Mouse (Mus musculus): ENCODE measurements around the gene Spata48. TPM values are rescaled to one million over a fixed set of nuclear protein-coding genes. Genes with fewer than 3 reads are reported as not detected.

The Spata48 gene
- polyA plus RNA-seq (2014; fragmentation: Nextera tagmentation; extraction: Ambion mirVana): 3.0 and 3.4 TPM in 2 replicates

- Histone ChIP-seq H3K4me1 (replicated peaks; ENCODE audit: control insufficient read depth, insufficient read depth, low read length) (no peaks in the 10 kb centered on the region), H3K9ac (ENCODE audit: low read length) (peak within 1 kb of the TSS; percentile 61), H3K4me2 (ENCODE audit: low read depth, low read length, severe bottlenecking) (peak within 1 kb of the TSS; percentile 60), H3K36me3 (ENCODE audit: control insufficient read depth, insufficient read depth, low read length) (no peaks in the 10 kb centered on the region), H3K9me3 (ENCODE audit: control insufficient read depth, low read length) (no peaks in the 10 kb centered on the region), H3K27me3 (ENCODE audit: control insufficient read depth, insufficient read depth, low read length) (no peaks in the 10 kb centered on the region), H3K27ac (ENCODE audit: low read depth, low read length) (no peak within 1 kb of the TSS), H3K4me3 (ENCODE audit: low read depth, low read length) (peak within 1 kb of the TSS; percentile 50)
- DNase-seq (ENCODE audit: low spot score) (peak; percentile 95), ATAC-seq (replicated peaks; ENCODE audit: low FRiP score) (peak; percentile 97)
- 3% methylated on average over 66 of the region's 66 CpGs for WGBS
Measured at GRCm38 (mm10) chr11:11461635-11462560, at the start of gene Spata48, which contains the start of gene Zpbp. Spata48 (plus strand) TSS chr11:11462094. Zpbp (minus strand) TSS chr11:11462408.

DNA sequence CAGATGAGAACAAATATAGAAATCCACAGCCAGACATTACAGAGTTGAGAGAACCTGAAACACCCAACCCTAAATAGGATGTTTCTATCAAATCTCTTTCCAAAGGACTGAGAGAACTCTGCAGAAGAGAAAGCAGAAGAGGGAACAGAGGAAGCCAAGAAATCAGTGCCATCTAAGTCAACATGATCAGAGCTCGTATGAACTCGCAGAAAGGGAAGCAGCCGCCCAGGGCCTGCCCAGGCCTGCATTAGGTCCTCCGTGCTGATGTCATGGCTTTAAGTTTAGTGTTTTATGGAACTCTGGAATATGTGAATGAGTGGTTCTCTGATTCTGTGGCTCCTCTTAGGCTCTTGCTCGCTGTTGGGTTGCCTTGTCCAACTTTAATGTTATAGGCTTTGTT, 47.7 kb upstream of the Spata48 start:
- no peaks in the 10 kb centered on the region for H3K27me3 ChIP-seq (ENCODE audit: control insufficient read depth, insufficient read depth, low read length)
- 87% methylated on average over 5 of the region's 5 CpGs for WGBS
- no peaks in the 10 kb centered on the region for H3K9me3 ChIP-seq (ENCODE audit: control insufficient read depth, low read length)
- H3K27ac ChIP-seq (ENCODE audit: low read depth, low read length): no peak overlapping the region
- no peaks in the 10 kb centered on the region for H3K4me1 ChIP-seq (replicated peaks; ENCODE audit: control insufficient read depth, insufficient read depth, low read length)
- H3K4me2 ChIP-seq (ENCODE audit: low read depth, low read length, severe bottlenecking): no peak overlapping the region
- no peak for DNase-seq (ENCODE audit: low spot score)
- H3K9ac ChIP-seq (ENCODE audit: low read length): no peak overlapping the region
- no peak overlapping the region for H3K4me3 ChIP-seq (ENCODE audit: low read depth, low read length)
- H3K36me3 ChIP-seq (ENCODE audit: control insufficient read depth, insufficient read depth, low read length): no peaks in the 10 kb centered on the region
- ATAC-seq (replicated peaks; ENCODE audit: low FRiP score): no peak

DNA sequence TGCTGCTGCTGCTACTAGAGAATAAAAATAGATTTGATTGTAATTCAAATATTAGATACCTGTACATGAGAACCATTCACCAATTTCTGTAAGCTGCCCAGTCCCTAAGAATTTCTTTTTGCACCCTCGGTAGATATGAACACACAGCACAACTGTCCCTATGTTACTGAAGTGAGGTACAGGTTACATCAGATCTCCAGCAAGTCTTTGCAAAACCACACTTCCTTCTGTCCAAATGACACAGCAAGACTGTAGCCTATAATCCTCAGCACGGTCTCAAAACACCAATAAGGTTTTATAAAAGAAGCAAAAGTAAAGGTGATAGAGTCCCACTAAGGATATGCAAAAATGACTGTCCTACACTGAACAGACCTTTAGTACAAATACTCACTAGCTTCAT, 44.5 kb upstream of the Spata48 start:
- DNase-seq (ENCODE audit: low spot score) (no peak), ATAC-seq (replicated peaks; ENCODE audit: low FRiP score) (no peak)
- Histone ChIP-seq H3K4me1 (replicated peaks; ENCODE audit: control insufficient read depth, insufficient read depth, low read length) (no peaks in the 10 kb centered on the region), H3K36me3 (ENCODE audit: control insufficient read depth, insufficient read depth, low read length) (no peaks in the 10 kb centered on the region), H3K4me2 (ENCODE audit: low read depth, low read length, severe bottlenecking) (no peak overlapping the region), H3K27me3 (ENCODE audit: control insufficient read depth, insufficient read depth, low read length) (no peaks in the 10 kb centered on the region), H3K9me3 (ENCODE audit: control insufficient read depth, low read length) (no peaks in the 10 kb centered on the region), H3K9ac (ENCODE audit: low read length) (no peak overlapping the region), H3K27ac (ENCODE audit: low read depth, low read length) (no peak overlapping the region), H3K4me3 (ENCODE audit: low read depth, low read length) (no peak overlapping the region)
- whole genome bisulfite sequencing: 85% methylated on average over 2 of the region's 2 CpGs

DNA sequence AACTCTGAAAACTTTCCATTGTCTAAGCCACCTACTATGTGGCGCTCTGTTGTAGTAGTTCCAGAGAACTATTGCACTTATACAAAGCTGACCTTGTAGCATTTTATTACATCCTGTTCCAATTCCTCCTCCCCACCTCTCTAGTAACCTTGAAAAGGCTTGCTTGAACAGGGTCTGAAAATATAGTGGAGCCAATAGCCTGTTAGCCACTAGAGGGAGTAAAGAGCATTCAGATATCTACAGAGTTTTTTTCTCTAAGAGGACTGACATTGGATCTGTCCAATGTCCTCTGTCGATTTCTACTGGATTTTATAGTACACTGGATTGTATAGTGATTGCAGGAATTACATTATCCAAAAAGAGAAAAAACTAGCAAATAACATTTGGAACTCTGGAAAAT, 6.9 kb upstream of the Spata48 start:
- no peaks in the 10 kb centered on the region for H3K4me1 ChIP-seq (replicated peaks; ENCODE audit: control insufficient read depth, insufficient read depth, low read length)
- no peaks in the 10 kb centered on the region for H3K27me3 ChIP-seq (ENCODE audit: control insufficient read depth, insufficient read depth, low read length)
- H3K4me3 ChIP-seq (ENCODE audit: low read depth, low read length): no peak overlapping the region
- H3K36me3 ChIP-seq (ENCODE audit: control insufficient read depth, insufficient read depth, low read length): no peaks in the 10 kb centered on the region
- H3K9me3 ChIP-seq (ENCODE audit: control insufficient read depth, low read length): no peaks in the 10 kb centered on the region
- no peak overlapping the region for H3K27ac ChIP-seq (ENCODE audit: low read depth, low read length)
- 34% methylated on average over 2 of the region's 2 CpGs for WGBS
- ATAC-seq (replicated peaks; ENCODE audit: low FRiP score) (peak; percentile 33; the same call in 1 of the 2 replicates), DNase-seq (ENCODE audit: low spot score) (no peak)
- H3K9ac ChIP-seq (ENCODE audit: low read length): no peak overlapping the region
- H3K4me2 ChIP-seq (ENCODE audit: low read depth, low read length, severe bottlenecking): no peak overlapping the region

- no peaks in the 10 kb centered on the region for H3K9me3 ChIP-seq (ENCODE audit: control insufficient read depth, low read length)
- H3K4me1 ChIP-seq (replicated peaks; ENCODE audit: control insufficient read depth, insufficient read depth, low read length): no peaks in the 10 kb centered on the region
- no peaks in the 10 kb centered on the region for H3K36me3 ChIP-seq (ENCODE audit: control insufficient read depth, insufficient read depth, low read length)
- no peak overlapping the region for H3K27ac ChIP-seq (ENCODE audit: low read depth, low read length)
- DNase-seq (ENCODE audit: low spot score) (no peak), ATAC-seq (replicated peaks; ENCODE audit: low FRiP score) (no peak)
- 83% methylated on average over 5 of the region's 5 CpGs for WGBS
- no peaks in the 10 kb centered on the region for H3K27me3 ChIP-seq (ENCODE audit: control insufficient read depth, insufficient read depth, low read length)
- peak overlapping the region; percentile 60 for H3K4me2 ChIP-seq (ENCODE audit: low read depth, low read length, severe bottlenecking)
- H3K4me3 ChIP-seq (ENCODE audit: low read depth, low read length): peak overlapping the region; percentile 50
- peak overlapping the region; percentile 61 for H3K9ac ChIP-seq (ENCODE audit: low read length)
Measured at GRCm38 (mm10) chr11:11462561-11462890, 632 bp downstream of the Spata48 start.

GRCm38 (mm10) chr11:11468924-11469323, 7.0 kb downstream of the Spata48 start:
- no peak for ATAC-seq (replicated peaks; ENCODE audit: low FRiP score)
- no peaks in the 10 kb centered on the region for H3K36me3 ChIP-seq (ENCODE audit: control insufficient read depth, insufficient read depth, low read length)
- no peak overlapping the region for H3K4me2 ChIP-seq (ENCODE audit: low read depth, low read length, severe bottlenecking)
- H3K27me3 ChIP-seq (ENCODE audit: control insufficient read depth, insufficient read depth, low read length): no peaks in the 10 kb centered on the region
- DNase-seq (ENCODE audit: low spot score): no peak
- no peak overlapping the region for H3K9ac ChIP-seq (ENCODE audit: low read length)
- no peaks in the 10 kb centered on the region for H3K4me1 ChIP-seq (replicated peaks; ENCODE audit: control insufficient read depth, insufficient read depth, low read length)
- no peak overlapping the region for H3K4me3 ChIP-seq (ENCODE audit: low read depth, low read length)
- no peaks in the 10 kb centered on the region for H3K9me3 ChIP-seq (ENCODE audit: control insufficient read depth, low read length)
- no peak overlapping the region for H3K27ac ChIP-seq (ENCODE audit: low read depth, low read length)

- ATAC-seq (replicated peaks; ENCODE audit: low FRiP score) (no peak), DNase-seq (ENCODE audit: low spot score) (no peak)
- 59% methylated on average over 8 of the region's 8 CpGs for WGBS
Measured at GRCm38 (mm10) chr11:11484378-11484777, 22.5 kb downstream of the Spata48 start.

DNA sequence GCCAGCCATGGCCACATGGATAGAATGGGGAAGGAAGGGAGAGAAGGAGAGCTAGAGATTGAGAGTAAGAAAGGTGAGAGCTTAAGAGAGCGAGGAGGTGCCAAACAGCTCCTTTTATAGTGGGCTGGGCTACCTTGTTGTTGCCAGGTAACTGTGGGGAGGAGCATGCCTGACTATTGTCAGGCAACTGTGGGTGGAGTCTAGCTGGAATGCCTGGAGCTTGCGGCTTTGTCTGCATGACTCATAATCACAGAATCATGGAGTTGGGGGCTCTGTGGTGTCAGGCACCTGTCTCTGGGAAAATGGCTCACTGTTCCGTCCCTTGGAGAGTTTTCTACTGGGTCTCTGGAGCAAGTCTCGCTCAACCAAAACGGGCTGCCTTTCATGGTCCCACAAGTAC, 30.1 kb downstream of the Spata48 start:
- Histone ChIP-seq H3K27me3 (ENCODE audit: control insufficient read depth, insufficient read depth, low read length) (no peaks in the 10 kb centered on the region), H3K36me3 (ENCODE audit: control insufficient read depth, insufficient read depth, low read length) (no peaks in the 10 kb centered on the region), H3K4me2 (ENCODE audit: low read depth, low read length, severe bottlenecking) (no peak overlapping the region), H3K9me3 (ENCODE audit: control insufficient read depth, low read length) (no peaks in the 10 kb centered on the region), H3K9ac (ENCODE audit: low read length) (no peak overlapping the region), H3K27ac (ENCODE audit: low read depth, low read length) (no peak overlapping the region), H3K4me3 (ENCODE audit: low read depth, low read length) (no peak overlapping the region), H3K4me1 (replicated peaks; ENCODE audit: control insufficient read depth, insufficient read depth, low read length) (no peaks in the 10 kb centered on the region)
- DNase-seq (ENCODE audit: low spot score) (no peak), ATAC-seq (replicated peaks; ENCODE audit: low FRiP score) (no peak)
- WGBS: 72% methylated on average over 5 of the region's 5 CpGs

More at GRCm38 (mm10) chr11:11484378-11484777, 22.5 kb downstream of the Spata48 start:
- H3K27ac ChIP-seq (ENCODE audit: low read depth, low read length): no peak overlapping the region
- H3K4me3 ChIP-seq (ENCODE audit: low read depth, low read length): no peak overlapping the region
- no peaks in the 10 kb centered on the region for H3K27me3 ChIP-seq (ENCODE audit: control insufficient read depth, insufficient read depth, low read length)
- H3K36me3 ChIP-seq (ENCODE audit: control insufficient read depth, insufficient read depth, low read length): no peaks in the 10 kb centered on the region
- H3K4me1 ChIP-seq (replicated peaks; ENCODE audit: control insufficient read depth, insufficient read depth, low read length): no peaks in the 10 kb centered on the region
- no peak overlapping the region for H3K9ac ChIP-seq (ENCODE audit: low read length)
- H3K4me2 ChIP-seq (ENCODE audit: low read depth, low read length, severe bottlenecking): no peak overlapping the region
- no peaks in the 10 kb centered on the region for H3K9me3 ChIP-seq (ENCODE audit: control insufficient read depth, low read length)

DNA sequence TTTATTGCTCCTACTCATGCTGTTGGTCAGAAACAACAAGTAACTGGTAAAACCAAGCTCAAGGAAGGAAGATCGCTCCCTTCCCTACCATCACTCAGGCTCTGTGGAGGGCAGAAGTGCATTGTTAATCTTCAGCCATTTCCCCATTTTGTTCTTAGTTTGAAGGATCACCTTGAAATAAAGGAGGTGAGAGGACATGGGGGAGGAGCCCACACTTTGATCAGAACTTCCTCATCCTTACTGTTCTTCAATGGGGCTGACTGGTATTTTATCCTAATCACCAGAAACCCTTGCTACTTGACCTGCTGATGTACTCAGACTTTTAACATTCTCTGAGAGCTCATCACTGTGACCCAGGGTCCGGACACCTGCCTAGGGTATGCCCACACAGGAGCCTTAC, 33.8 kb downstream of the Spata48 start:
- no peak for ATAC-seq (replicated peaks; ENCODE audit: low FRiP score)
- Histone ChIP-seq H3K4me3 (ENCODE audit: low read depth, low read length) (no peak overlapping the region), H3K27me3 (ENCODE audit: control insufficient read depth, insufficient read depth, low read length) (no peaks in the 10 kb centered on the region), H3K27ac (ENCODE audit: low read depth, low read length) (no peak overlapping the region), H3K36me3 (ENCODE audit: control insufficient read depth, insufficient read depth, low read length) (no peaks in the 10 kb centered on the region), H3K9me3 (ENCODE audit: control insufficient read depth, low read length) (no peaks in the 10 kb centered on the region), H3K4me2 (ENCODE audit: low read depth, low read length, severe bottlenecking) (no peak overlapping the region), H3K9ac (ENCODE audit: low read length) (no peak overlapping the region), H3K4me1 (replicated peaks; ENCODE audit: control insufficient read depth, insufficient read depth, low read length) (no peaks in the 10 kb centered on the region)
- DNase-seq (ENCODE audit: low spot score): no peak
- 91% methylated on average over 2 of the region's 2 CpGs for WGBS

All from forebrain, embryonic 11.5 days (tissue).